Mouse (Mus musculus) ES-Bruce4 (cell line): ENCODE results near the gene Prmt2. TPM values are rescaled to one million over a fixed set of nuclear protein-coding genes. Genes with fewer than 3 reads are reported as not detected.

Source experiments
- H3K27ac ChIP-seq: 2 replicates; pipeline ENCODE4 v1.5.1; 2012; ENCODE audit warnings: low read length, inconsistent platforms; ENCODE audit not compliant: insufficient read depth
- H3K27me3 ChIP-seq: 2 replicates; pipeline ENCODE4 v1.6.1; 2012; ENCODE audit warnings: mild to moderate bottlenecking, low read length, inconsistent platforms; ENCODE audit not compliant: control insufficient read depth, poor library complexity, insufficient read depth, severe bottlenecking
- H3K36me3 ChIP-seq: 2 replicates; pipeline ENCODE4 v1.6.1; 2012; ENCODE audit warnings: inconsistent platforms, mild to moderate bottlenecking, low read length, moderate library complexity; ENCODE audit not compliant: control insufficient read depth, poor library complexity, insufficient read depth, severe bottlenecking
- H3K4me1 ChIP-seq: one replicate; pipeline ENCODE4 v1.8.1; 2011; ENCODE audit warnings: low read length; ENCODE audit not compliant: control insufficient read depth, insufficient read depth
- H3K4me3 ChIP-seq: 2 replicates; pipeline ENCODE4 v1.5.1; 2011; ENCODE audit warnings: low read depth, mild to moderate bottlenecking, low read length
- H3K9ac ChIP-seq: 2 replicates; pipeline ENCODE4 v1.6.1; 2012; ENCODE audit warnings: low read depth, mild to moderate bottlenecking, inconsistent platforms; ENCODE audit not compliant: poor library complexity, severe bottlenecking
- H3K9me3 ChIP-seq: replicated peaks from 2 replicates; pipeline ENCODE4 v1.6.1; 2012; ENCODE audit warnings: mild to moderate bottlenecking, low read length, inconsistent platforms; ENCODE audit not compliant: control insufficient read depth, poor library complexity, insufficient read depth, severe bottlenecking
- CTCF ChIP-seq: IDR thresholded peaks from one replicate; pipeline ENCODE4 v1.8.1; 2011; ENCODE audit warnings: low read depth, low read length
- EP300 ChIP-seq: IDR thresholded peaks from 2 replicates; pipeline ENCODE4 v1.6.1; 2011; ENCODE audit warnings: low read depth, low read length; ENCODE audit not compliant: insufficient read depth
- POLR2A ChIP-seq: IDR thresholded peaks from one replicate; pipeline ENCODE4 v1.8.1; 2011; ENCODE audit warnings: low read length; ENCODE audit not compliant: insufficient read depth
- polyA plus RNA-seq: library from polyadenylated mRNA; stranded (reverse); fragments of >200 nt; gene quantifications from 2 replicates; pipeline ENCODE4 v1.2.4, GENCODE M21; 2011; ENCODE audit warnings: low read depth; ENCODE audit not compliant: missing spikeins, insufficient read depth, insufficient read length

The Prmt2 gene
- polyA plus RNA-seq, 1 experiment: 28.6 TPM

GRCm38 (mm10) chr10:76210806-76211205 lies 26.9 kb downstream of the Prmt2 start:
- H3K27ac ChIP-seq: no peak overlapping the region
- no peaks in the 10 kb centered on the region for H3K36me3 ChIP-seq
- TF ChIP-seq POLR2A: no peak
- TF ChIP-seq EP300: no peak
- no peak for TF ChIP-seq CTCF
- H3K9ac ChIP-seq: no peak overlapping the region
- no peaks in the 10 kb centered on the region for H3K27me3 ChIP-seq
- no peaks in the 10 kb centered on the region for H3K4me1 ChIP-seq
- H3K9me3 ChIP-seq: peaks cover 11% of the 10 kb centered on the region; the same call in 1 of the 2 replicates
- no peak overlapping the region for H3K4me3 ChIP-seq

GRCm38 (mm10) chr10:76209241-76209640 lies 28.4 kb downstream of the Prmt2 start:
- Histone ChIP-seq H3K9me3 (peaks cover 1% of the 10 kb centered on the region; the same call in 1 of the 2 replicates), H3K36me3 (no peaks in the 10 kb centered on the region), H3K9ac (no peak overlapping the region), H3K27ac (no peak overlapping the region), H3K4me3 (no peak overlapping the region), H3K27me3 (no peaks in the 10 kb centered on the region), H3K4me1 (no peaks in the 10 kb centered on the region)
- TF ChIP-seq EP300: no peak
- TF ChIP-seq POLR2A: no peak
- no peak for TF ChIP-seq CTCF

- Histone ChIP-seq H3K4me3 (no peak overlapping the region), H3K36me3 (no peaks in the 10 kb centered on the region), H3K27ac (no peak overlapping the region), H3K9me3 (no peaks in the 10 kb centered on the region), H3K9ac (no peak overlapping the region), H3K27me3 (no peaks in the 10 kb centered on the region), H3K4me1 (no peaks in the 10 kb centered on the region)
- TF ChIP-seq POLR2A (no peak), CTCF (no peak), EP300 (no peak)
Observed at GRCm38 (mm10) chr10:76207262-76207796, 30.3 kb downstream of the Prmt2 start.

- H3K9me3 ChIP-seq: no peaks in the 10 kb centered on the region
- H3K27me3 ChIP-seq: no peaks in the 10 kb centered on the region
- TF ChIP-seq EP300: no peak
- no peak for TF ChIP-seq POLR2A
- no peak for TF ChIP-seq CTCF
- peak overlapping the region; percentile 44 for H3K4me3 ChIP-seq
- no peaks in the 10 kb centered on the region for H3K4me1 ChIP-seq
- H3K36me3 ChIP-seq: no peaks in the 10 kb centered on the region
- H3K27ac ChIP-seq: no peak overlapping the region
- H3K9ac ChIP-seq: peak overlapping the region; percentile 54
Observed at GRCm38 (mm10) chr10:76203798-76204283, 33.8 kb downstream of the Prmt2 start.

- H3K27me3 ChIP-seq: no peaks in the 10 kb centered on the region
Observed at GRCm38 (mm10) chr10:76201978-76202377, 35.7 kb downstream of the Prmt2 start.

GRCm38 (mm10) chr10:76201416-76201815 lies 36.2 kb downstream of the Prmt2 start:
- Histone ChIP-seq H3K4me1 (no peaks in the 10 kb centered on the region), H3K27me3 (no peaks in the 10 kb centered on the region), H3K36me3 (no peaks in the 10 kb centered on the region), H3K4me3 (no peak overlapping the region), H3K9me3 (no peaks in the 10 kb centered on the region), H3K9ac (no peak overlapping the region), H3K27ac (no peak overlapping the region)
- no peak for TF ChIP-seq POLR2A
- TF ChIP-seq CTCF: no peak
- TF ChIP-seq EP300: no peak

More at GRCm38 (mm10) chr10:76201978-76202377, 35.7 kb downstream of the Prmt2 start:
- no peak overlapping the region for H3K4me3 ChIP-seq
- H3K9ac ChIP-seq: no peak overlapping the region
- no peaks in the 10 kb centered on the region for H3K36me3 ChIP-seq
- H3K9me3 ChIP-seq: no peaks in the 10 kb centered on the region
- no peaks in the 10 kb centered on the region for H3K4me1 ChIP-seq
- no peak for TF ChIP-seq CTCF
- TF ChIP-seq EP300: no peak
- no peak for TF ChIP-seq POLR2A
- no peak overlapping the region for H3K27ac ChIP-seq
